Mouse (Mus musculus): ENCODE data around the gene Stfa2l1.

GRCm38 (mm10) chr16:36176108-36176507 is 19.5 kb downstream of the Stfa2l1 start:
- TF ChIP-seq CTCF (IDR thresholded peaks at IDR 0.05; ENCODE audit: extremely low read depth, insufficient read depth, low read length) = no peak
- no peak for TF ChIP-seq POLR2A (IDR thresholded peaks at IDR 0.05; ENCODE audit: extremely low read depth, insufficient read depth, low read length)

All from cortical plate, adult 2 months (tissue).